ENCODE assay signal across 11 mouse cellular contexts in the genomic region with DNA sequence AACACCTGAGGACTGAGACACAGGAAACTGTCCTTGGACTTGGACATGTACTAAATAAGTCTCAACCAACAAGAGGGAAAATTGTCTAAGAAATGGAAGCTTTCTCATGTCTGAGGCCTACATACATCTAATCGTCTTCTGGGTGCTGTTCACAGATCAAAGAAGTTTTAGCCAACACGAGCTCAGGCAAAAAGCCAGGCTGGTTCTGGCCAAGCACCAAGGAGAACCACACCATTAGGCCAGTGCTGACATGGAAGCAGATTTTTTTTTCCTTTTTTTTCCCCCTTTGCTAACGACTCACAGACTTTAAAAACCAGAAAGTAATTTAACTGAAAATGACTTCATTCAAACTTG. TPM values are rescaled to one million over a fixed set of nuclear protein-coding genes. Genes with fewer than 3 reads are reported as not detected.
DNase-seq lines count a peak whose midpoint lies in the region; ATAC-seq and TF ChIP-seq lines count a peak whose summit lies in the region.
"Had no signal": no experiment of that assay in that cellular context is flagged by ENCODE, and none has a peak within 500 bp of the region (broad histone marks: within the 10 kb centered on the region; RNA-seq: fewer than 3 reads in every experiment).

No protein-coding gene starts in this region.

- WGBS in hindbrain, embryonic 15.5 days = 61% methylated on average over 3 of the region's 3 CpGs
- WGBS in hindbrain, embryonic 16.5 days = 51% methylated on average over 3 of the region's 3 CpGs
- 29% methylated on average over 3 of the region's 3 CpGs for WGBS in limb, embryonic 15.5 days
- 65% methylated on average over 3 of the region's 3 CpGs for WGBS in hindbrain, embryonic 14.5 days

- H3K4me3 ChIP-seq in hindbrain, embryonic 15.5 days = no peak overlapping the region
- no peak overlapping the region for H3K4me3 ChIP-seq in hindbrain, embryonic 16.5 days (ENCODE audit: low read length)
- peak overlapping the region in 1 of 2 experiments; percentile 41; a peak in 2 of 4 replicates for H3K4me3 ChIP-seq in ES-E14 (ENCODE audit: insufficient read depth in 1 of 2, low read depth in 1 of 2, low read length in 2 of 2, poor library complexity in 1 of 2, severe bottlenecking in 1 of 2)
- H3K4me3 ChIP-seq in limb, embryonic 15.5 days = no peak overlapping the region
- H3K4me3 ChIP-seq in hindbrain, embryonic 14.5 days (replicated peaks; ENCODE audit: low read length) = no peak overlapping the region
- H3K4me3 ChIP-seq: embryonic facial prominence, embryonic 13.5 days; intestine, embryonic 15.5 days; midbrain, embryonic 10.5 days had no signal

- H3K4me2 ChIP-seq in hindbrain, embryonic 15.5 days = 0 out of 2 replicates have a peak overlapping the region, but pooled peaks have one; percentile 4
- no peak overlapping the region for H3K4me2 ChIP-seq in hindbrain, embryonic 16.5 days (ENCODE audit: low read length)
- H3K4me2 ChIP-seq in limb, embryonic 15.5 days = no peak overlapping the region
- H3K4me2 ChIP-seq in hindbrain, embryonic 14.5 days (replicated peaks) = no peak overlapping the region
- H3K4me2 ChIP-seq: embryonic facial prominence, embryonic 13.5 days; intestine, embryonic 15.5 days had no signal

- TF ChIP-seq CTCF in brain, embryonic 14.5 days (IDR thresholded peaks at IDR 0.05; ENCODE audit: borderline replicate concordance, extremely low read depth, insufficient read depth, insufficient read length) = no peak

- H3K27ac ChIP-seq in hindbrain, embryonic 15.5 days (replicated peaks) = no peak overlapping the region
- H3K27ac ChIP-seq in hindbrain, embryonic 16.5 days (ENCODE audit: low read depth, low read length) = no peak overlapping the region
- H3K27ac ChIP-seq in ES-E14 (ENCODE audit: insufficient read depth, low read depth, low read length, poor library complexity, severe bottlenecking) = no peak overlapping the region; the same call in 1 of the 2 replicates
- peak overlapping the region; percentile 68 for H3K27ac ChIP-seq in limb, embryonic 15.5 days
- no peak overlapping the region for H3K27ac ChIP-seq in hindbrain, embryonic 14.5 days
- H3K27ac ChIP-seq: embryonic facial prominence, embryonic 13.5 days; intestine, embryonic 15.5 days; midbrain, embryonic 10.5 days had no signal

- peaks cover 45% of the 10 kb centered on the region for H3K4me1 ChIP-seq in hindbrain, embryonic 15.5 days (replicated peaks)
- peaks cover 20% of the 10 kb centered on the region for H3K4me1 ChIP-seq in hindbrain, embryonic 16.5 days (ENCODE audit: control insufficient read depth, insufficient read depth, low read depth, low read length)
- peaks cover 9 to 15% of the 10 kb centered on the region in 2 experiments for H3K4me1 ChIP-seq in ES-E14 (ENCODE audit: control insufficient read depth in 2 of 2, insufficient read depth in 2 of 2, low read length in 2 of 2, poor library complexity in 1 of 2)
- peaks cover 34% of the 10 kb centered on the region for H3K4me1 ChIP-seq in limb, embryonic 15.5 days
- H3K4me1 ChIP-seq in hindbrain, embryonic 14.5 days (replicated peaks; ENCODE audit: control insufficient read depth, insufficient read depth, low read length) = peaks cover 28% of the 10 kb centered on the region

- in situ Hi-C loops in ES-E14 (cut with MboI; ENCODE audit: low sequenced_read_pairs in 2 of 2, unreplicated experiment in 2 of 2) = no loop called here

- no peaks in the 10 kb centered on the region for H3K9me3 ChIP-seq in hindbrain, embryonic 15.5 days
- no peaks in the 10 kb centered on the region for H3K9me3 ChIP-seq in hindbrain, embryonic 16.5 days (ENCODE audit: control insufficient read depth, low read length)
- no peaks in the 10 kb centered on the region for H3K9me3 ChIP-seq in ES-E14 (ENCODE audit: control insufficient read depth, insufficient read depth, low read depth, low read length)
- no peaks in the 10 kb centered on the region for H3K9me3 ChIP-seq in limb, embryonic 15.5 days
- H3K9me3 ChIP-seq in hindbrain, embryonic 14.5 days (ENCODE audit: control insufficient read depth, low read length) = no peaks in the 10 kb centered on the region
- H3K9me3 ChIP-seq: embryonic facial prominence, embryonic 13.5 days; intestine, embryonic 15.5 days; midbrain, embryonic 10.5 days had no signal

- H3K36me3 ChIP-seq in hindbrain, embryonic 15.5 days = peaks cover 23% of the 10 kb centered on the region
- H3K36me3 ChIP-seq in hindbrain, embryonic 16.5 days (ENCODE audit: control insufficient read depth, insufficient read depth, low read length) = peaks cover 20% of the 10 kb centered on the region
- peaks cover 19% of the 10 kb centered on the region for H3K36me3 ChIP-seq in ES-E14 (ENCODE audit: control insufficient read depth, insufficient read depth, low read length, poor library complexity, severe bottlenecking)
- H3K36me3 ChIP-seq in limb, embryonic 15.5 days = peaks cover 24% of the 10 kb centered on the region
- H3K36me3 ChIP-seq in hindbrain, embryonic 14.5 days (replicated peaks; ENCODE audit: control insufficient read depth, insufficient read depth) = peaks cover 26% of the 10 kb centered on the region

- DNase-seq in ES-E14 (ENCODE audit: low read depth, low spot score) = no peak
- DNase-seq in brain, embryonic 14.5 days (ENCODE audit: low read depth) = peak; percentile 42
- no peak for DNase-seq in thymus, postnatal 4 days
- no peak for DNase-seq in right cerebral cortex, adult 2 months (ENCODE audit: low spot score in 2 of 2)
- no peak for DNase-seq in hindbrain, embryonic 14.5 days (ENCODE audit: low spot score)

- ATAC-seq in hindbrain, embryonic 15.5 days (ENCODE audit: low FRiP score, low read depth) = no peak
- no peak for ATAC-seq in hindbrain, embryonic 16.5 days
- no peak for ATAC-seq in limb, embryonic 15.5 days (ENCODE audit: insufficient number of reproducible peaks, low FRiP score, low TSS enrichment, low read depth)
- ATAC-seq in hindbrain, embryonic 14.5 days (ENCODE audit: low FRiP score) = no peak

- no peak for TF ChIP-seq POLR2A in brain, embryonic 14.5 days (IDR thresholded peaks at IDR 0.05; ENCODE audit: borderline replicate concordance, extremely low read depth, insufficient read depth, insufficient read length, poor library complexity, severe bottlenecking)

- H3K9ac ChIP-seq in hindbrain, embryonic 15.5 days = no peak overlapping the region
- H3K9ac ChIP-seq in hindbrain, embryonic 16.5 days (ENCODE audit: low read depth, low read length) = no peak overlapping the region
- H3K9ac ChIP-seq in ES-E14 (ENCODE audit: insufficient read depth, low read depth, low read length, poor library complexity, severe bottlenecking) = peak overlapping the region; percentile 49; the same call in 1 of the 2 replicates
- H3K9ac ChIP-seq in limb, embryonic 15.5 days = no peak overlapping the region
- no peak overlapping the region for H3K9ac ChIP-seq in hindbrain, embryonic 14.5 days
- H3K9ac ChIP-seq: embryonic facial prominence, embryonic 13.5 days; intestine, embryonic 15.5 days had no signal

- no peaks in the 10 kb centered on the region for H3K27me3 ChIP-seq in hindbrain, embryonic 15.5 days
- H3K27me3 ChIP-seq in hindbrain, embryonic 16.5 days (replicated peaks; ENCODE audit: control insufficient read depth, insufficient read depth, low read length) = no peaks in the 10 kb centered on the region
- no peaks in the 10 kb centered on the region for H3K27me3 ChIP-seq in limb, embryonic 15.5 days
- H3K27me3 ChIP-seq in hindbrain, embryonic 14.5 days (ENCODE audit: control insufficient read depth, insufficient read depth, low read length) = no peaks in the 10 kb centered on the region
- H3K27me3 ChIP-seq: embryonic facial prominence, embryonic 13.5 days; intestine, embryonic 15.5 days had no signal

TF ChIP-seq in ES-E14, 5 proteins besides CTCF, POLR2A, EP300 and RAD21:
- TF ChIP-seq MAFK (IDR thresholded peaks at IDR 0.05; ENCODE audit: insufficient read depth, low read depth, low read length) = no peak
- TF ChIP-seq HCFC1 (IDR thresholded peaks at IDR 0.05; ENCODE audit: borderline replicate concordance, insufficient read depth, low read length) = no peak
- no peak for TF ChIP-seq CHD2 (IDR thresholded peaks at IDR 0.05; ENCODE audit: low read depth, low read length)
- TF ChIP-seq ZNF384 (IDR thresholded peaks at IDR 0.05; ENCODE audit: low read depth, low read length) = no peak
- TF ChIP-seq ZC3H11A (IDR thresholded peaks at IDR 0.05; ENCODE audit: borderline replicate concordance, low read depth, low read length) = no peak

RNA-seq across cellular contexts. Expression of a gene that starts 5.3 kb away (rescaled TPM):
- 22.0 and 29.6 TPM in 2 replicates for polyA plus RNA-seq in hindbrain, embryonic 15.5 days (2015; fragmentation: Nextera tagmentation; extraction: Ambion mirVana)
- 19.8 and 23.5 TPM in 2 replicates for polyA plus RNA-seq in hindbrain, embryonic 16.5 days (2015; fragmentation: Nextera tagmentation; extraction: Ambion mirVana)
- 275 and 332 TPM in 2 replicates for total RNA-seq in ES-E14 (2012; rRNA removed)
- 88.6 and 124 TPM in 2 replicates for polyA plus RNA-seq in brain, embryonic 14.5 days (2012; rRNA removed)
- polyA plus RNA-seq in limb, embryonic 15.5 days (2015; fragmentation: Nextera tagmentation; extraction: Ambion mirVana) = 83.7 and 89.1 TPM in 2 replicates
- 30.6 and 33.4 TPM in 2 replicates for polyA plus RNA-seq in hindbrain, embryonic 14.5 days (2014; fragmentation: Nextera tagmentation; extraction: Ambion mirVana)

RNA-seq across cellular contexts. Expression of a gene that starts 29.6 kb away (rescaled TPM):
- polyA plus RNA-seq in hindbrain, embryonic 15.5 days (2015; fragmentation: Nextera tagmentation; extraction: Ambion mirVana) = 4.7 and 5.1 TPM in 2 replicates
- 5.6 and 7.4 TPM in 2 replicates for polyA plus RNA-seq in hindbrain, embryonic 16.5 days (2015; fragmentation: Nextera tagmentation; extraction: Ambion mirVana)
- total RNA-seq in ES-E14 (2012; rRNA removed) = 1.3 and 1.4 TPM in 2 replicates
- 1.6 and 1.9 TPM in 2 replicates for polyA plus RNA-seq in brain, embryonic 14.5 days (2012; rRNA removed)
- 1.3 and 1.9 TPM in 2 replicates for polyA plus RNA-seq in limb, embryonic 15.5 days (2015; fragmentation: Nextera tagmentation; extraction: Ambion mirVana)
- 4.3 and 4.9 TPM in 2 replicates for polyA plus RNA-seq in hindbrain, embryonic 14.5 days (2014; fragmentation: Nextera tagmentation; extraction: Ambion mirVana)
